Mouse (Mus musculus) heart, embryonic 13.5 days (tissue): ENCODE results near the gene Tm9sf4. TPM values are rescaled to one million over a fixed set of nuclear protein-coding genes. Genes with fewer than 3 reads are reported as not detected.

Experiments used
- ATAC-seq: fragments of 200-750 bp; cut with Nextera tagmentation; 2 replicates; pipeline ENCODE4 v1.8.0; 2017; ENCODE audit warnings: moderate TSS enrichment; ENCODE audit not compliant: insufficient number of reproducible peaks, low FRiP score, low TSS enrichment; ENCODE audit errors: extremely low read depth
- H3K27ac ChIP-seq: fragments of 300-500 bp; sonication (generic); replicated peaks from 2 replicates; pipeline ENCODE4 v1.5.1; 2015; ENCODE audit warnings: moderate library complexity, mild to moderate bottlenecking, inconsistent platforms
- H3K27me3 ChIP-seq: fragments of 300-500 bp; sonication (generic); replicated peaks from 2 replicates; pipeline ENCODE4 v1.6.1; 2015; ENCODE audit warnings: mild to moderate bottlenecking, inconsistent platforms
- H3K36me3 ChIP-seq: fragments of 300-500 bp; sonication (generic); 2 replicates; pipeline ENCODE4 v1.6.1; 2015; ENCODE audit warnings: mild to moderate bottlenecking, inconsistent platforms
- H3K4me1 ChIP-seq: fragments of 300-500 bp; sonication (generic); 2 replicates; pipeline ENCODE4 v1.6.1; 2015; ENCODE audit warnings: inconsistent platforms
- H3K4me2 ChIP-seq: fragments of 300-500 bp; sonication (generic); 2 replicates; pipeline ENCODE4 v1.6.1; 2015; ENCODE audit warnings: inconsistent platforms, mild to moderate bottlenecking, moderate library complexity
- H3K4me3 ChIP-seq: fragments of 300-500 bp; sonication (generic); 2 replicates; pipeline ENCODE4 v1.5.1; 2015; ENCODE audit warnings: moderate library complexity, mild to moderate bottlenecking, inconsistent platforms
- H3K9ac ChIP-seq: fragments of 300-500 bp; sonication (generic); 2 replicates; pipeline ENCODE4 v1.6.1; 2015; ENCODE audit warnings: inconsistent platforms, mild to moderate bottlenecking, moderate library complexity
- H3K9me3 ChIP-seq: fragments of 300-500 bp; sonication (generic); 2 replicates; pipeline ENCODE4 v1.6.1; 2016; ENCODE audit warnings: inconsistent platforms
- WGBS: fragments of 180-500 bp; shearing (Covaris S2); methylation state at CpG from one replicate; pipeline ENCODE4 v1.1.7; 2015; ENCODE audit warnings: mixed read lengths; 5-methylcytosine and 5-hydroxymethylcytosine counted together
- polyA plus RNA-seq: library from polyadenylated mRNA; unstranded; fragments of >200 nt; fragmentation: Nextera tagmentation; extraction: Ambion mirVana; gene quantifications from 2 replicates; pipeline ENCODE4 v1.2.1, GENCODE M21; 2015

The Tm9sf4 gene
- 59.0 and 63.0 TPM in 2 replicates for polyA plus RNA-seq

GRCm38 (mm10) chr2:153160844-153161683, at the start of gene Tm9sf4:
TSS of gene Tm9sf4 (plus strand) at chr2:153161303.
- ATAC-seq: peak; percentile 83
- peak within 1 kb of the TSS; percentile 96 for H3K9ac ChIP-seq
- peak within 1 kb of the TSS; percentile 95 for H3K27ac ChIP-seq
- H3K27me3 ChIP-seq: no peaks in the 10 kb centered on the region
- H3K4me3 ChIP-seq: peak within 1 kb of the TSS; percentile 88
- H3K9me3 ChIP-seq: no peaks in the 10 kb centered on the region
- peaks cover 15% of the 10 kb centered on the region for H3K36me3 ChIP-seq
- H3K4me1 ChIP-seq: peaks cover 14% of the 10 kb centered on the region
- H3K4me2 ChIP-seq: peak within 1 kb of the TSS; percentile 96
- 9% methylated on average over 34 of the region's 34 CpGs for WGBS

DNA sequence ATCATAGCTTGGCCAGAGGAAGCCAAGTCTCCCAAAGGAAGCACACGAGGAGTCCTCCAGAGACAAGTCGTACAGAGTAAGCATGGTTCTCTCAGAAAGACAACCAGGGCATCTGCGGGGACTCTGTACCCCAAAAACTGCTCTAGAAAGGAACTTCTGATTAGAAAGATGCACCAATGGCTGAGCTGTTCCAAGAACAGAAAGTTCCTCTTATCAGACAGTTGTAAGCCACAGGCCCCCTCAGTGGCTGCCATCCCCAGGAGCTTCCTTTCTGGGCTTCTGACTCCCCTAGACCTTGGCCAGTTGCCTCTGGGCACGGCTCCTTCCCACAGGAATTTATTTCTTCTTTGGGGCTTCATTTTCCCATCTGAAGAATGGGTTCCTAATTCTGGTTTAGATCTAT, 45.4 kb upstream of the Tm9sf4 start:
- Histone ChIP-seq H3K9me3 (no peaks in the 10 kb centered on the region), H3K36me3 (no peaks in the 10 kb centered on the region), H3K4me2 (no peak overlapping the region), H3K4me1 (no peaks in the 10 kb centered on the region), H3K4me3 (no peak overlapping the region), H3K27ac (no peak overlapping the region), H3K27me3 (peaks cover 42% of the 10 kb centered on the region), H3K9ac (no peak overlapping the region)
- no peak for ATAC-seq
- 67% methylated on average over 4 of the region's 4 CpGs for WGBS

GRCm38 (mm10) chr2:153117051-153117486, 44.0 kb upstream of the Tm9sf4 start:
- ATAC-seq: no peak
- no peaks in the 10 kb centered on the region for H3K36me3 ChIP-seq
- no peak overlapping the region for H3K27ac ChIP-seq
- H3K9me3 ChIP-seq: no peaks in the 10 kb centered on the region
- no peak overlapping the region for H3K4me3 ChIP-seq
- WGBS: 67% methylated on average over 7 of the region's 7 CpGs
- H3K4me2 ChIP-seq: no peak overlapping the region
- H3K9ac ChIP-seq: no peak overlapping the region
- no peaks in the 10 kb centered on the region for H3K4me1 ChIP-seq
- H3K27me3 ChIP-seq: peaks cover 32% of the 10 kb centered on the region

DNA sequence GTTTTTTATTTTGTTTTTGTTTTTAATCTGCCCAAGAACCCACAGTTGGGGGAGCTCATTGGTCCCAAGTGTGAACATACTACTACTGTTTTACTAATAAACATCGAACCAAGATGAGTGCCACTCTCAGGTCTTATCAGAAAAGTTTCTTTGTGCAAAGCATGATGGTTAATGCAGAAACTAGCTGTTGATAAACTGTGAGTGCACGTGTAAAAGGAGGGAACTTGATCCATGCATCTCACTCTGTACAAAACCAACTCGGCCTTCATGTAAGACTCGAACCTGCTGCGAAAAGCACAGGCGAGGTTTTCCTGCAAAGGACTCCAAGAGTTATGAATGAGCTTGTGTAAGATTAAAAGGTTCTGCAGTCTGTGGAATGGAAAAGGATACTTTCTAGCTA, 41.6 kb upstream of the Tm9sf4 start:
- ATAC-seq: no peak
- Histone ChIP-seq H3K36me3 (no peaks in the 10 kb centered on the region), H3K4me3 (no peak overlapping the region)

GRCm38 (mm10) chr2:153120126-153120525, 41.0 kb upstream of the Tm9sf4 start:
- 61% methylated on average over 8 of the region's 8 CpGs for WGBS
- Histone ChIP-seq H3K4me3 (no peak overlapping the region), H3K9ac (no peak overlapping the region), H3K9me3 (no peaks in the 10 kb centered on the region), H3K27ac (no peak overlapping the region), H3K27me3 (peaks cover 13% of the 10 kb centered on the region; the same call in 1 of the 2 replicates), H3K36me3 (no peaks in the 10 kb centered on the region), H3K4me1 (no peaks in the 10 kb centered on the region), H3K4me2 (no peak overlapping the region)
- no peak for ATAC-seq

More for the DNA sequence above, 41.6 kb upstream of the Tm9sf4 start:
- Histone ChIP-seq H3K4me1 (no peaks in the 10 kb centered on the region), H3K27me3 (peaks cover 16% of the 10 kb centered on the region; the same call in 1 of the 2 replicates), H3K9me3 (no peaks in the 10 kb centered on the region), H3K9ac (no peak overlapping the region), H3K4me2 (no peak overlapping the region), H3K27ac (no peak overlapping the region)
- WGBS: 80% methylated on average over 6 of the region's 6 CpGs

GRCm38 (mm10) chr2:153121821-153122615, 39.1 kb upstream of the Tm9sf4 start:
- peaks cover 9% of the 10 kb centered on the region for H3K27me3 ChIP-seq
- WGBS: 64% methylated on average over 8 of the region's 8 CpGs
- H3K4me3 ChIP-seq: no peak overlapping the region
- no peaks in the 10 kb centered on the region for H3K9me3 ChIP-seq
- no peak overlapping the region for H3K27ac ChIP-seq
- H3K4me2 ChIP-seq: no peak overlapping the region
- H3K4me1 ChIP-seq: no peaks in the 10 kb centered on the region
- no peak overlapping the region for H3K9ac ChIP-seq
- no peaks in the 10 kb centered on the region for H3K36me3 ChIP-seq
- no peak for ATAC-seq

- no peaks in the 10 kb centered on the region for H3K9me3 ChIP-seq
- WGBS: 84% methylated on average over 7 of the region's 7 CpGs
- no peaks in the 10 kb centered on the region for H3K36me3 ChIP-seq
- no peaks in the 10 kb centered on the region for H3K4me1 ChIP-seq
- no peak overlapping the region for H3K9ac ChIP-seq
- no peak for ATAC-seq
- H3K27ac ChIP-seq: no peak overlapping the region
- peaks cover 9% of the 10 kb centered on the region for H3K27me3 ChIP-seq
- no peak overlapping the region for H3K4me3 ChIP-seq
- H3K4me2 ChIP-seq: no peak overlapping the region
These were observed 38.4 kb upstream of the Tm9sf4 start for GRCm38 (mm10) chr2:153122701-153123100.

DNA sequence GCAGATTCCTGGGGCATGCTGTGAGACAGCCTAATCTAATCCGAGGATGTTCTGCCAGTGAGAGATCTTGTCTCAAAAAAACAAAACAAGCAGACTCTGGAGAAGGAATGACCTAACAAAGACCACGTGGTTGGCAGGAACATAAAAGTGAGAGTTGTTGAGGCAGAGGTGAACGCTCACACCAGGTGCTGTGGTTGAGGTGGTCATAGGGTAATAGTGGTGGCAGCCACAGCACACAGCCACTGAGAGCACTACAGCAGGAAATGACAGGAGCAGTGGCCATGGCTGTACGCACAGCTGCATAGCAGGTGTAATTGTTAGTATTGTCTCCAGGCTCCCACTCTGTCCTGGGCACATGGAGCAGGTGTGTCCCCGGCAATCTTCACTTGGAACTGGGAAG, 35.2 kb upstream of the Tm9sf4 start:
- H3K36me3 ChIP-seq: no peaks in the 10 kb centered on the region
- 36% methylated on average over 5 of the region's 5 CpGs for WGBS

DNA sequence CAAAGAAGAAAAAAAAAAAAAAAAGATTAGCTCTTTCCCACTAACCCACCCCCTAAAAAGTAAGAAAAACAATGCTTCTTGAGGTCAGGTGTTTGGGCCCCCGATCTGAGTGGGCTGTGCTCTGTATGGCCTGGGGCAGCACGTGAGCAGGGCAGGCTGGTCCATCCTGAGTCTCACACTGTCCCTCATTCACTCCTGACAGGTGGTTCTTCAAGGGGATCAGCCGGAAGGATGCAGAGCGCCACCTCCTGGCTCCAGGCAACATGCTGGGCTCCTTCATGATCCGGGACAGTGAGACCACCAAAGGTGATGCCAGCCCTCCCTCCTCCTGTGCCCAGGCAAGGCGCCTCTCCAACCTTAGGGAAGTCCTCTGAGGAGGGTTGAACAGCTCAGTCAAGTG, 30.1 kb upstream of the Tm9sf4 start:
- Histone ChIP-seq H3K27ac (no peak overlapping the region), H3K27me3 (peaks cover 23% of the 10 kb centered on the region), H3K9ac (no peak overlapping the region), H3K4me3 (no peak overlapping the region), H3K4me2 (no peak overlapping the region), H3K9me3 (no peaks in the 10 kb centered on the region), H3K36me3 (no peaks in the 10 kb centered on the region), H3K4me1 (no peaks in the 10 kb centered on the region)
- 17% methylated on average over 6 of the region's 6 CpGs for WGBS
- ATAC-seq: no peak

More for the DNA sequence above, 35.2 kb upstream of the Tm9sf4 start:
- no peak overlapping the region for H3K4me2 ChIP-seq
- H3K9me3 ChIP-seq: no peaks in the 10 kb centered on the region
- H3K4me3 ChIP-seq: no peak overlapping the region
- H3K4me1 ChIP-seq: no peaks in the 10 kb centered on the region
- peaks cover 22% of the 10 kb centered on the region for H3K27me3 ChIP-seq
- no peak overlapping the region for H3K27ac ChIP-seq
- no peak for ATAC-seq
- no peak overlapping the region for H3K9ac ChIP-seq

GRCm38 (mm10) chr2:153134237-153134636, 26.9 kb upstream of the Tm9sf4 start:
- Histone ChIP-seq H3K4me2 (no peak overlapping the region), H3K9me3 (no peaks in the 10 kb centered on the region), H3K27ac (no peak overlapping the region), H3K4me3 (no peak overlapping the region), H3K4me1 (peaks cover 2% of the 10 kb centered on the region; the same call in 1 of the 2 replicates), H3K9ac (no peak overlapping the region), H3K36me3 (no peaks in the 10 kb centered on the region), H3K27me3 (peaks cover 13% of the 10 kb centered on the region; the same call in 1 of the 2 replicates)
- no peak for ATAC-seq
- WGBS: 33% methylated on average over 5 of the region's 5 CpGs

DNA sequence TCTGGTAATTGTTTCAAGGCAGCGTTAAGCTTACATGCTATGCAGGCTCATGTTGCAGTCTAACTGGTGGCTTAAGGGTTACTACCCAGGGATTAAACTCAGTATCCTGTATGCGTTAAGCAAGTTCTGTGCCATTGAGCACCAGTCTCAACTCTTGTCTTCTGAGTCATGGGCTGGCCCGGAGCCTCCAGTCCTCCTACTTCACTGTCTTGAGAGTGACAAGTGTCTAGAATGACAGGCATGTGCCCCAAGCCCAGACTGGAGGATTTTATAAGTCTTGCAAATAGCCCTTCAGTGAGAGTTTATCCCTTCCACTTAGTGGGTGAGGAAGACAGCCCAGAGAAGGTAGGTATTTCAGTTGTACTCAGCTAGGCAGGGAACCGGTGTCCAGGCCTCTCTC, 24.9 kb upstream of the Tm9sf4 start:
- Histone ChIP-seq H3K4me1 (peaks cover 16% of the 10 kb centered on the region), H3K4me3 (no peak overlapping the region), H3K36me3 (no peaks in the 10 kb centered on the region), H3K4me2 (no peak overlapping the region), H3K9me3 (no peaks in the 10 kb centered on the region), H3K27ac (no peak overlapping the region), H3K27me3 (0 out of 2 replicates have a peak, but pooled peaks cover 4% of the 10 kb centered on the region), H3K9ac (no peak overlapping the region)
- WGBS: 53% methylated on average over 4 of the region's 4 CpGs
- no peak for ATAC-seq
